Mouse (Mus musculus) forebrain, embryonic 11.5 days (tissue): Measurements from ENCODE around the gene Crnn. TPM values are rescaled to one million over a fixed set of nuclear protein-coding genes. Genes with fewer than 3 reads are reported as not detected.

ENCODE experiments used
- ATAC-seq: fragments of 200-750 bp; cut with Nextera tagmentation; replicated peaks from 2 replicates; pipeline ENCODE4 v1.8.0; 2017; ENCODE audit warnings: moderate TSS enrichment; ENCODE audit not compliant: low FRiP score
- DNase-seq: peaks from one replicate; pipeline ENCODE4 v3.0.0-alpha.2; 2017; ENCODE audit warnings: low spot score
- H3K27ac ChIP-seq: fragments of 300-500 bp; sonication (generic); 2 replicates; pipeline ENCODE4 v1.5.1; 2014; ENCODE audit warnings: low read depth, low read length
- H3K27me3 ChIP-seq: fragments of 300-500 bp; sonication (generic); 2 replicates; pipeline ENCODE4 v1.6.1; 2014; ENCODE audit warnings: mild to moderate bottlenecking, low read length, mixed read lengths; ENCODE audit not compliant: control insufficient read depth, insufficient read depth
- H3K36me3 ChIP-seq: fragments of 300-500 bp; sonication (generic); 2 replicates; pipeline ENCODE4 v1.6.1; 2014; ENCODE audit warnings: mild to moderate bottlenecking, low read length, moderate library complexity, mixed read lengths; ENCODE audit not compliant: control insufficient read depth, insufficient read depth
- H3K4me1 ChIP-seq: fragments of 300-500 bp; sonication (generic); replicated peaks from 2 replicates; pipeline ENCODE4 v1.6.1; 2014; ENCODE audit warnings: low read length, mixed read lengths; ENCODE audit not compliant: control insufficient read depth, insufficient read depth
- H3K4me2 ChIP-seq: fragments of 300-500 bp; sonication (generic); 2 replicates; pipeline ENCODE4 v1.6.1; 2014; ENCODE audit warnings: low read depth, mild to moderate bottlenecking, low read length, moderate library complexity, mixed read lengths; ENCODE audit not compliant: severe bottlenecking
- H3K4me3 ChIP-seq: fragments of 300-500 bp; sonication (generic); 2 replicates; pipeline ENCODE4 v1.5.1; 2014; ENCODE audit warnings: low read depth, low read length
- H3K9ac ChIP-seq: fragments of 300-500 bp; sonication (generic); 2 replicates; pipeline ENCODE4 v1.6.1; 2014; ENCODE audit warnings: low read length
- H3K9me3 ChIP-seq: fragments of 300-500 bp; sonication (generic); 2 replicates; pipeline ENCODE4 v1.6.1; 2016; ENCODE audit warnings: low read length, mixed read lengths; ENCODE audit not compliant: control insufficient read depth
- WGBS: fragments of 180-500 bp; shearing (Covaris S2); extraction: QIAGEN DNeasy Blood & Tissue Kit; methylation state at CpG from one replicate; pipeline ENCODE4 v1.1.7; 2014; 5-methylcytosine and 5-hydroxymethylcytosine counted together
- polyA plus RNA-seq: library from polyadenylated mRNA; unstranded; fragments of >200 nt; fragmentation: Nextera tagmentation; extraction: Ambion mirVana; gene quantifications from 2 replicates; pipeline ENCODE4 v1.2.1, GENCODE M21; 2014

Gene Crnn
- not detected in 2 replicates for polyA plus RNA-seq

DNA sequence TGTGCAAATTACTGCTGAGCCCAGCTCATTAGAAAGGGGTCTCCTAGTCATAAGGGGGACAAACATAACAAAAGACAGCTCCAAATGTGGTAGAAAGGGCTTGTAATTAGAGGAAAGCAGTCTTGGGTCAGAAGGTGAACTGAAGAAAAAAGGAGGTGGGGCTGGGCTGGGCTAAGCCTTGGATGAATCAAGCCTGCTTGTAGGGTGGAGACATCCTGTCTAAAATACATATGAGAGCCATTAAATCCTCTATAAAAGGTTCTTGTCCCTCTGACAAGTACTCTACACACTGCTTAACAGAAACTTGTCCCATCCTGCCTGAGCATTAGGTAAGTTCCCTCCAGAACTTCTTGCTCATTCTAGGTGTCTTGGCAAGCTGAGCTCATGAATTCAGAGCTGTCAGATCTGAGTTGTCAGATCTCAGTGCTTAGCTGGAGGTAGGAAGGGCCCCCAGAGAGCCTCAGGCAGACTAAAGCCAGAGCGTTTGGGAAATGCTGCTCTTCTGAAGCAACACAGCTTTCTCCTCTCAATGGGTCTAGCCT is at the start of gene Crnn:
TSS of gene Crnn (plus strand) at position 278 of the 542 bp plus-strand sequence.
- 35% methylated on average over 1 of the region's 1 CpGs for WGBS
- Histone ChIP-seq H3K4me1 (no peaks in the 10 kb centered on the region), H3K9me3 (no peaks in the 10 kb centered on the region), H3K4me3 (no peak within 1 kb of the TSS), H3K27ac (no peak within 1 kb of the TSS), H3K36me3 (no peaks in the 10 kb centered on the region), H3K27me3 (no peaks in the 10 kb centered on the region), H3K9ac (no peak within 1 kb of the TSS), H3K4me2 (no peak within 1 kb of the TSS)
- ATAC-seq (no peak), DNase-seq (no peak)

DNA sequence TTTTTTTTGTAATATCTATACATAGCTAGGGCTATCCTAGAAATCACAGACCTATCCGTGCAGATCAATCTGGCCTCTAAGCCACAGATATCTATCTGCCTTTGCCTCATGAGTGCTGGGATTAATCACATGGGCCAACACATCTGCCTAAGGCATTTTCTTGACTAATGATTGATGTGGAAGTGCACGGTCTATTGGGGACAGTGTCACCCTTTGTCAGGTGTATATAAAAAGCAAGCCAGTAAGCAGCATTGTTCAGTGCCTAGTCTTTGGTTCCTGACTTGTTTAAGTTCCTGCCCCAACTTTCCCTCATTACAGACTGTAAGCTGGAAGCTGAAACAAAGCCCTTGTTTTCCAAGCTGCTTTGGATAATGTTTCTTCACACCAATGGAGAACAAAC is 48.1 kb upstream of the Crnn start:
- Histone ChIP-seq H3K4me2 (no peak overlapping the region), H3K4me1 (no peaks in the 10 kb centered on the region), H3K9ac (no peak overlapping the region), H3K9me3 (no peaks in the 10 kb centered on the region), H3K27ac (no peak overlapping the region), H3K36me3 (no peaks in the 10 kb centered on the region), H3K4me3 (no peak overlapping the region), H3K27me3 (no peaks in the 10 kb centered on the region)
- 76% methylated on average over 2 of the region's 2 CpGs for WGBS
- DNase-seq, result no peak
- no peak for ATAC-seq

GRCm38 (mm10) chr3:93111668-93112067 is 32.9 kb upstream of the Crnn start:
- Histone ChIP-seq H3K4me2 (no peak overlapping the region), H3K9ac (no peak overlapping the region), H3K4me3 (no peak overlapping the region), H3K36me3 (no peaks in the 10 kb centered on the region), H3K4me1 (no peaks in the 10 kb centered on the region), H3K27me3 (no peaks in the 10 kb centered on the region), H3K27ac (no peak overlapping the region), H3K9me3 (no peaks in the 10 kb centered on the region)
- ATAC-seq (no peak), DNase-seq (no peak)
- WGBS, result 48% methylated on average over 5 of the region's 5 CpGs

DNA sequence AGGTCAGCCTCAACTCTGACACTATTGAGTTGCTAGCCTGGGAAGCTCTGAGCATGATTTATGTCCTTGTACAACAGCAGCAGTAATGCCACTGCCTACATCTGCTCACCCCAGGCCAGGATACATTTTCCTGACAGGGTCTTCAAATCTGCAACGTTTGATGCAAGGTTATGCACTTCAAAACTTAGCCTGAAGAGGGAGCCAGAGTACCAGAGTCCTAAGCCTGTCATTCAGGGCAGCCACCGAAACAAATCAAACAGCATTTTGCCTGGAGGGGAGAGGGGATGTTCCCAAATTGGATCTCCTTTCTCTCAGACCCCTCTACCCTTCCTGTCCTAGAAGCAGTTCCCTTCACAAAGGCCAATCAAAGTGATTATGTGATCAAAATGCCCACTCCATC is 30.1 kb upstream of the Crnn start:
- WGBS, result 2% methylated on average over 2 of the region's 2 CpGs
- peak; percentile 62 for DNase-seq
- peak; percentile 33; the same call in 1 of the 2 replicates for ATAC-seq
- Histone ChIP-seq H3K36me3 (no peaks in the 10 kb centered on the region), H3K9me3 (no peaks in the 10 kb centered on the region), H3K9ac (no peak overlapping the region), H3K27me3 (no peaks in the 10 kb centered on the region), H3K27ac (no peak overlapping the region), H3K4me3 (no peak overlapping the region), H3K4me2 (no peak overlapping the region), H3K4me1 (no peaks in the 10 kb centered on the region)

- DNase-seq, result no peak
- Histone ChIP-seq H3K4me2 (no peak overlapping the region), H3K4me3 (no peak overlapping the region), H3K36me3 (no peaks in the 10 kb centered on the region), H3K9ac (no peak overlapping the region), H3K9me3 (no peaks in the 10 kb centered on the region), H3K27me3 (no peaks in the 10 kb centered on the region), H3K4me1 (no peaks in the 10 kb centered on the region), H3K27ac (no peak overlapping the region)
- 42% methylated on average over 4 of the region's 4 CpGs for WGBS
- no peak for ATAC-seq
Observed at GRCm38 (mm10) chr3:93119101-93119500, 25.5 kb upstream of the Crnn start.

DNA sequence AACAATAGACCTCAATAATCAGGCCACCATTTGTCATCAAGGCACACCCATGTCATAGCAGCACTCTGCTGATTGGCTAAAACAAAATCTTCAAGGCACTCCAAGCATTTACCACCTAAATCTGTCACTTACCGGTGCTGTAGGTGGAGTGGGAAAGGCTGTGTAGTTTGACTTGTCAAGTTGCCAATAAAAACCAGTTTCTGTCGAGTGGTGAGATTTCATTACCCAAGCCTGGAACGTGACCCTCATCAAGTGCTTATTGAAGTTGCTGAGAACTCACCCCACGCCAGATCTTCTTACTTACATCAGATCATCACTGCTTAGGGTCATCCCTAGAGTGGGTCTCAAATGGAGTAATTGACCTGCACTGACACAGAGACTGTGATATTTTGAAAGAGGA is 16.5 kb upstream of the Crnn start:
- Histone ChIP-seq H3K36me3 (no peaks in the 10 kb centered on the region), H3K27me3 (no peaks in the 10 kb centered on the region), H3K9ac (no peak overlapping the region), H3K27ac (no peak overlapping the region), H3K4me2 (no peak overlapping the region), H3K9me3 (no peaks in the 10 kb centered on the region), H3K4me1 (no peaks in the 10 kb centered on the region), H3K4me3 (no peak overlapping the region)
- ATAC-seq (no peak), DNase-seq (no peak)
- WGBS, result 75% methylated on average over 4 of the region's 4 CpGs

- Histone ChIP-seq H3K9me3 (no peaks in the 10 kb centered on the region), H3K4me3 (no peak overlapping the region), H3K27me3 (no peaks in the 10 kb centered on the region), H3K27ac (no peak overlapping the region), H3K36me3 (no peaks in the 10 kb centered on the region), H3K4me1 (no peaks in the 10 kb centered on the region), H3K9ac (no peak overlapping the region), H3K4me2 (no peak overlapping the region)
- DNase-seq (no peak), ATAC-seq (no peak)
- WGBS, result 60% methylated on average over 5 of the region's 5 CpGs
Observed at GRCm38 (mm10) chr3:93129076-93129475, 15.5 kb upstream of the Crnn start.

GRCm38 (mm10) chr3:93130460-93130859 is 14.1 kb upstream of the Crnn start:
- no peak overlapping the region for H3K27ac ChIP-seq
- ATAC-seq, result peak; percentile 75; the same call in 1 of the 2 replicates

DNA sequence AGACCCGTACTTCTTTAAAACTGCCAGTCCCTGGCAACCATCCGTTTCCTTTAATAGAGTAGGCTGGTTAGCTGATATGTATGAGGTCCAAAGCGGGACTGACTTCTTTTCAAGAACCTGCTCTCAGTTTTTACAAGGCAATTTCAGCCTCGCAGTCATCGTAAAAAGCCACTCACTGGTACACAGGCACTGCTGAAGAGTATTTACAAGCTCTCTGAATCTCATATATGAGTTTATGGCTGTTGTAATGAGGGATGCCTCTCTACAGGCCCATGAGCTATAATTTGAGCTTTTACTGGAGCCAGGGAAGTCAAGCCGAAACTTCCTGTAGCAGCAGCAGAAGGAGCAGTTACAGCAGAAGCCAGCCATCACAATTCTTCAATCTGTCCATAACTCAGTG is 17.9 kb downstream of the Crnn start:
- WGBS, result 87% methylated on average over 6 of the region's 6 CpGs
- Histone ChIP-seq H3K9me3 (no peaks in the 10 kb centered on the region), H3K27ac (no peak overlapping the region), H3K36me3 (no peaks in the 10 kb centered on the region), H3K9ac (no peak overlapping the region), H3K27me3 (no peaks in the 10 kb centered on the region), H3K4me2 (no peak overlapping the region), H3K4me1 (no peaks in the 10 kb centered on the region), H3K4me3 (no peak overlapping the region)
- no peak for ATAC-seq
- no peak for DNase-seq

More at GRCm38 (mm10) chr3:93130460-93130859, 14.1 kb upstream of the Crnn start:
- Histone ChIP-seq H3K4me2 (no peak overlapping the region), H3K27me3 (no peaks in the 10 kb centered on the region), H3K4me3 (no peak overlapping the region), H3K9me3 (no peaks in the 10 kb centered on the region), H3K36me3 (no peaks in the 10 kb centered on the region), H3K9ac (no peak overlapping the region), H3K4me1 (no peaks in the 10 kb centered on the region)
- peak; percentile 69 for DNase-seq
- WGBS, result 18% methylated on average over 3 of the region's 3 CpGs
